Mouse (Mus musculus): ENCODE measurements around the gene Tdrd1. TPM values are rescaled to one million over a fixed set of nuclear protein-coding genes. Genes with fewer than 3 reads are reported as not detected.
A peak's percentile ranks its signal among the peaks of the same experiment; 100 is the strongest.

Gene Tdrd1
- polyA plus RNA-seq, 1 experiment: not detected

- TF ChIP-seq POLR2A (IDR thresholded peaks at IDR 0.05; ENCODE audit: low read depth, low read length) (no peak), CTCF (IDR thresholded peaks at IDR 0.05; ENCODE audit: extremely low read depth, insufficient read depth, insufficient read length, insufficient replicate concordance) (no peak)
- no peak overlapping the region for H3K4me3 ChIP-seq (ENCODE audit: extremely low read depth, insufficient read depth, insufficient read length)
- peaks cover 29% of the 10 kb centered on the region for H3K36me3 ChIP-seq (ENCODE audit: control insufficient read depth, insufficient read depth, low read length)
- no peak for DNase-seq (ENCODE audit: low read depth in 1 of 2, low spot score in 2 of 2)
- H3K4me1 ChIP-seq (ENCODE audit: control insufficient read depth, insufficient read depth, insufficient read length): no peaks in the 10 kb centered on the region
- no peak overlapping the region for H3K27ac ChIP-seq (ENCODE audit: insufficient read depth, low read length)
- 72% methylated on average over 7 of the region's 7 CpGs for WGBS
- H3K27me3 ChIP-seq (ENCODE audit: control insufficient read depth, insufficient read depth, low read length): no peaks in the 10 kb centered on the region
These were observed 24.9 kb upstream of the Tdrd1 start for GRCm38 (mm10) chr19:56800930-56801655.

- Histone ChIP-seq H3K4me3 (ENCODE audit: extremely low read depth, insufficient read depth, insufficient read length) (no peak overlapping the region), H3K4me1 (ENCODE audit: control insufficient read depth, insufficient read depth, insufficient read length) (no peaks in the 10 kb centered on the region), H3K27ac (ENCODE audit: insufficient read depth, low read length) (no peak overlapping the region), H3K36me3 (ENCODE audit: control insufficient read depth, insufficient read depth, low read length) (peaks cover 25% of the 10 kb centered on the region), H3K27me3 (ENCODE audit: control insufficient read depth, insufficient read depth, low read length) (no peaks in the 10 kb centered on the region)
- 81% methylated on average over 10 of the region's 10 CpGs for WGBS
- DNase-seq (ENCODE audit: low read depth in 1 of 2, low spot score in 2 of 2): no peak
- TF ChIP-seq CTCF (IDR thresholded peaks at IDR 0.05; ENCODE audit: extremely low read depth, insufficient read depth, insufficient read length, insufficient replicate concordance): no peak
- no peak for TF ChIP-seq POLR2A (IDR thresholded peaks at IDR 0.05; ENCODE audit: low read depth, low read length)
These were observed 24.2 kb upstream of the Tdrd1 start for GRCm38 (mm10) chr19:56801656-56802351.

GRCm38 (mm10) chr19:56802352-56802746 lies 23.7 kb upstream of the Tdrd1 start:
- Histone ChIP-seq H3K27ac (ENCODE audit: insufficient read depth, low read length) (no peak overlapping the region), H3K4me3 (ENCODE audit: extremely low read depth, insufficient read depth, insufficient read length) (no peak overlapping the region), H3K27me3 (ENCODE audit: control insufficient read depth, insufficient read depth, low read length) (no peaks in the 10 kb centered on the region), H3K36me3 (ENCODE audit: control insufficient read depth, insufficient read depth, low read length) (peaks cover 28% of the 10 kb centered on the region), H3K4me1 (ENCODE audit: control insufficient read depth, insufficient read depth, insufficient read length) (no peaks in the 10 kb centered on the region)
- 93% methylated on average over 3 of the region's 3 CpGs for WGBS
- TF ChIP-seq CTCF (IDR thresholded peaks at IDR 0.05; ENCODE audit: extremely low read depth, insufficient read depth, insufficient read length, insufficient replicate concordance) (no peak), POLR2A (IDR thresholded peaks at IDR 0.05; ENCODE audit: low read depth, low read length) (no peak)
- DNase-seq (ENCODE audit: low read depth in 1 of 2, low spot score in 2 of 2): no peak

GRCm38 (mm10) chr19:56805366-56805765 lies 20.6 kb upstream of the Tdrd1 start:
- DNase-seq (ENCODE audit: low read depth in 1 of 2, low spot score in 2 of 2): peak in 1 of 2 experiments; percentile 54
- H3K4me3 ChIP-seq (ENCODE audit: extremely low read depth, insufficient read depth, insufficient read length): no peak overlapping the region
- TF ChIP-seq POLR2A (IDR thresholded peaks at IDR 0.05; ENCODE audit: low read depth, low read length): no peak
- TF ChIP-seq CTCF (IDR thresholded peaks at IDR 0.05; ENCODE audit: extremely low read depth, insufficient read depth, insufficient read length, insufficient replicate concordance): no peak
- no peak overlapping the region for H3K27ac ChIP-seq (ENCODE audit: insufficient read depth, low read length)
- H3K4me1 ChIP-seq (ENCODE audit: control insufficient read depth, insufficient read depth, insufficient read length): no peaks in the 10 kb centered on the region
- H3K27me3 ChIP-seq (ENCODE audit: control insufficient read depth, insufficient read depth, low read length): no peaks in the 10 kb centered on the region
- WGBS: 32% methylated on average over 2 of the region's 2 CpGs
- peaks cover 24% of the 10 kb centered on the region for H3K36me3 ChIP-seq (ENCODE audit: control insufficient read depth, insufficient read depth, low read length)

GRCm38 (mm10) chr19:56807122-56807521 lies 18.9 kb upstream of the Tdrd1 start:
- no peaks in the 10 kb centered on the region for H3K27me3 ChIP-seq (ENCODE audit: control insufficient read depth, insufficient read depth, low read length)
- TF ChIP-seq POLR2A (IDR thresholded peaks at IDR 0.05; ENCODE audit: low read depth, low read length) (no peak), CTCF (IDR thresholded peaks at IDR 0.05; ENCODE audit: extremely low read depth, insufficient read depth, insufficient read length, insufficient replicate concordance) (no peak)
- no peak overlapping the region for H3K27ac ChIP-seq (ENCODE audit: insufficient read depth, low read length)
- no peak overlapping the region for H3K4me3 ChIP-seq (ENCODE audit: extremely low read depth, insufficient read depth, insufficient read length)
- peaks cover 15% of the 10 kb centered on the region for H3K36me3 ChIP-seq (ENCODE audit: control insufficient read depth, insufficient read depth, low read length)
- 0 out of 2 replicates have a peak, but pooled peaks cover 2% of the 10 kb centered on the region for H3K4me1 ChIP-seq (ENCODE audit: control insufficient read depth, insufficient read depth, insufficient read length)
- no peak for DNase-seq (ENCODE audit: low read depth in 1 of 2, low spot score in 2 of 2)
- WGBS: 96% methylated on average over 5 of the region's 5 CpGs

- Histone ChIP-seq H3K27me3 (ENCODE audit: control insufficient read depth, insufficient read depth, low read length) (no peaks in the 10 kb centered on the region), H3K4me3 (ENCODE audit: extremely low read depth, insufficient read depth, insufficient read length) (no peak overlapping the region), H3K4me1 (ENCODE audit: control insufficient read depth, insufficient read depth, insufficient read length) (0 out of 2 replicates have a peak, but pooled peaks cover 2% of the 10 kb centered on the region), H3K27ac (ENCODE audit: insufficient read depth, low read length) (no peak overlapping the region), H3K36me3 (ENCODE audit: control insufficient read depth, insufficient read depth, low read length) (peaks cover 18% of the 10 kb centered on the region)
- no peak for DNase-seq (ENCODE audit: low read depth in 1 of 2, low spot score in 2 of 2)
- WGBS: 84% methylated on average over 5 of the region's 5 CpGs
- TF ChIP-seq POLR2A (IDR thresholded peaks at IDR 0.05; ENCODE audit: low read depth, low read length): no peak
- peak; percentile 13; the same call in 1 of the 2 replicates for TF ChIP-seq CTCF (IDR thresholded peaks at IDR 0.05; ENCODE audit: extremely low read depth, insufficient read depth, insufficient read length, insufficient replicate concordance)
These were observed 17.2 kb upstream of the Tdrd1 start for GRCm38 (mm10) chr19:56808771-56809170.

All from spleen, adult 2 months (tissue).